Mouse (Mus musculus): ENCODE measurements around the gene Flnc. TPM values are rescaled to one million over a fixed set of nuclear protein-coding genes. Genes with fewer than 3 reads are reported as not detected.

Flnc gene
- polyA plus RNA-seq, 1 experiment from 2014 or later = 6.1 TPM

- H3K4me1 ChIP-seq (ENCODE audit: control insufficient read depth, insufficient read depth, low read length) = no peaks in the 10 kb centered on the region
- 81% methylated on average over 4 of the region's 4 CpGs for WGBS
- no peak overlapping the region for H3K27ac ChIP-seq (ENCODE audit: low read length)
Measured at GRCm38 (mm10) chr6:29494101-29494500, 61.0 kb downstream of the Flnc start.

DNA sequence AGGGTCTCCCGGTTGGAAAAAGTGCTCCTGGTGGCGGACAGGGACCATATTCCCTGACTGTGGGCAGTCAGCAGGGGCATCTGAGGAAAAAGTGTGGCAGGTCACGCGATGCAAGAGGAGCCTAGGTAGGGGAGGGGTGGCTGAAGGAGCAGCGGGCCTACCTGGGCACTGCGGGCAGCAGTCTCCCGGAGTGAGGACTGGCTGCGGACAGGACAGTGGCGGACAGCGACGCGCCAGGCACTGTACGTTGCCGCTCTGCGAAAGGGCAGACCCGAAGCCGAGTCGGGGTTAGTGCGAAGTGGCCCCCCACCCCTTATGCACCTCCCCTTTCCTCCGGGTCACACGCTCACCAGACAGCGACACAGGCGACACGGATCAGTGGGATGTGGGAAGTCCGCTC, 63.2 kb downstream of the Flnc start:
- WGBS = 27% methylated on average over 25 of the region's 25 CpGs
- Histone ChIP-seq H3K4me2 (ENCODE audit: low read depth, low read length) (no peak overlapping the region), H3K27ac (ENCODE audit: low read length) (no peak overlapping the region), H3K4me1 (ENCODE audit: control insufficient read depth, insufficient read depth, low read length) (no peaks in the 10 kb centered on the region), H3K9me3 (ENCODE audit: control insufficient read depth, low read length) (no peaks in the 10 kb centered on the region), H3K27me3 (replicated peaks; ENCODE audit: control insufficient read depth, insufficient read depth, low read length) (peaks cover 7% of the 10 kb centered on the region; the same call in 1 of the 2 replicates), H3K36me3 (ENCODE audit: control insufficient read depth, insufficient read depth, low read length) (no peaks in the 10 kb centered on the region), H3K4me3 (ENCODE audit: low read length) (no peak overlapping the region), H3K9ac (ENCODE audit: low read depth, low read length) (no peak overlapping the region)
- ATAC-seq = no peak

More at GRCm38 (mm10) chr6:29494101-29494500, 61.0 kb downstream of the Flnc start:
- H3K4me3 ChIP-seq (ENCODE audit: low read length) = no peak overlapping the region
- no peak overlapping the region for H3K4me2 ChIP-seq (ENCODE audit: low read depth, low read length)
- H3K36me3 ChIP-seq (ENCODE audit: control insufficient read depth, insufficient read depth, low read length) = no peaks in the 10 kb centered on the region
- no peak for ATAC-seq
- no peaks in the 10 kb centered on the region for H3K9me3 ChIP-seq (ENCODE audit: control insufficient read depth, low read length)
- no peak overlapping the region for H3K9ac ChIP-seq (ENCODE audit: low read depth, low read length)
- peaks cover 7% of the 10 kb centered on the region; the same call in 1 of the 2 replicates for H3K27me3 ChIP-seq (replicated peaks; ENCODE audit: control insufficient read depth, insufficient read depth, low read length)

DNA sequence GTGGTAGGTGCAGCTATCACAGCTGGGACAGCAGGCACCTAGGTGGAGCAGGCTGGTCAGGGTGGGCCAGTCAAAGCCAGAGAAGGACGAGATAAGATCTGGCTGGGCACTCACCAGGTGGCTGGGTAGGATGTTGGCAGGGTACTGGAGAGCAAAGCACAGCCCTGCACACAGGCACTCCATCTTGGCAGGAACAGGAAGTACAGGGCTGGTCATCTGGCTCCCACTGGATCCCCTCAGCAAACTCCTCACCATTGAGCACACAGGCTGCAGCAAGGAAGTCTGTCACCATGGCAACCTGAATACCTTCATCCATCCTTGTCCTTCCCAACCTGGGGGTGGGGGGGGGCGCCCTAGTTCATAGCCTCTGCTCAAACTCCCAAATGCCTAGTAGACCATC, 64.7 kb downstream of the Flnc start:
- Histone ChIP-seq H3K9me3 (ENCODE audit: control insufficient read depth, low read length) (no peaks in the 10 kb centered on the region), H3K4me1 (ENCODE audit: control insufficient read depth, insufficient read depth, low read length) (no peaks in the 10 kb centered on the region), H3K9ac (ENCODE audit: low read depth, low read length) (no peak overlapping the region), H3K4me3 (ENCODE audit: low read length) (no peak overlapping the region), H3K4me2 (ENCODE audit: low read depth, low read length) (no peak overlapping the region), H3K27ac (ENCODE audit: low read length) (no peak overlapping the region), H3K36me3 (ENCODE audit: control insufficient read depth, insufficient read depth, low read length) (no peaks in the 10 kb centered on the region), H3K27me3 (replicated peaks; ENCODE audit: control insufficient read depth, insufficient read depth, low read length) (peaks cover 7% of the 10 kb centered on the region; the same call in 1 of the 2 replicates)
- 37% methylated on average over 2 of the region's 2 CpGs for WGBS
- ATAC-seq = no peak

- no peak overlapping the region for H3K9ac ChIP-seq (ENCODE audit: low read depth, low read length)
Measured at GRCm38 (mm10) chr6:29500177-29500576, 67.1 kb downstream of the Flnc start.

GRCm38 (mm10) chr6:29500810-29501209, 67.8 kb downstream of the Flnc start:
- Histone ChIP-seq H3K4me2 (ENCODE audit: low read depth, low read length) (no peak overlapping the region), H3K9ac (ENCODE audit: low read depth, low read length) (no peak overlapping the region), H3K27me3 (replicated peaks; ENCODE audit: control insufficient read depth, insufficient read depth, low read length) (0 out of 2 replicates have a peak, but pooled peaks cover 7% of the 10 kb centered on the region), H3K9me3 (ENCODE audit: control insufficient read depth, low read length) (no peaks in the 10 kb centered on the region), H3K4me3 (ENCODE audit: low read length) (no peak overlapping the region), H3K27ac (ENCODE audit: low read length) (no peak overlapping the region), H3K36me3 (ENCODE audit: control insufficient read depth, insufficient read depth, low read length) (no peaks in the 10 kb centered on the region), H3K4me1 (ENCODE audit: control insufficient read depth, insufficient read depth, low read length) (no peaks in the 10 kb centered on the region)
- 87% methylated on average over 6 of the region's 6 CpGs for WGBS
- ATAC-seq = no peak

More at GRCm38 (mm10) chr6:29500177-29500576, 67.1 kb downstream of the Flnc start:
- H3K4me2 ChIP-seq (ENCODE audit: low read depth, low read length) = no peak overlapping the region
- 84% methylated on average over 7 of the region's 7 CpGs for WGBS
- no peak overlapping the region for H3K4me3 ChIP-seq (ENCODE audit: low read length)
- H3K27me3 ChIP-seq (replicated peaks; ENCODE audit: control insufficient read depth, insufficient read depth, low read length) = peaks cover 7% of the 10 kb centered on the region; the same call in 1 of the 2 replicates
- no peaks in the 10 kb centered on the region for H3K4me1 ChIP-seq (ENCODE audit: control insufficient read depth, insufficient read depth, low read length)
- H3K36me3 ChIP-seq (ENCODE audit: control insufficient read depth, insufficient read depth, low read length) = no peaks in the 10 kb centered on the region
- no peak for ATAC-seq
- no peak overlapping the region for H3K27ac ChIP-seq (ENCODE audit: low read length)
- H3K9me3 ChIP-seq (ENCODE audit: control insufficient read depth, low read length) = no peaks in the 10 kb centered on the region

GRCm38 (mm10) chr6:29501599-29501998, 68.5 kb downstream of the Flnc start:
- Histone ChIP-seq H3K36me3 (ENCODE audit: control insufficient read depth, insufficient read depth, low read length) (no peaks in the 10 kb centered on the region), H3K4me2 (ENCODE audit: low read depth, low read length) (no peak overlapping the region), H3K9ac (ENCODE audit: low read depth, low read length) (no peak overlapping the region), H3K9me3 (ENCODE audit: control insufficient read depth, low read length) (no peaks in the 10 kb centered on the region), H3K27me3 (replicated peaks; ENCODE audit: control insufficient read depth, insufficient read depth, low read length) (0 out of 2 replicates have a peak, but pooled peaks cover 2% of the 10 kb centered on the region), H3K4me3 (ENCODE audit: low read length) (no peak overlapping the region), H3K27ac (ENCODE audit: low read length) (no peak overlapping the region), H3K4me1 (ENCODE audit: control insufficient read depth, insufficient read depth, low read length) (peaks cover 7% of the 10 kb centered on the region; the same call in 1 of the 2 replicates)
- 91% methylated on average over 1 of the region's 1 CpGs for WGBS
- ATAC-seq = no peak

DNA sequence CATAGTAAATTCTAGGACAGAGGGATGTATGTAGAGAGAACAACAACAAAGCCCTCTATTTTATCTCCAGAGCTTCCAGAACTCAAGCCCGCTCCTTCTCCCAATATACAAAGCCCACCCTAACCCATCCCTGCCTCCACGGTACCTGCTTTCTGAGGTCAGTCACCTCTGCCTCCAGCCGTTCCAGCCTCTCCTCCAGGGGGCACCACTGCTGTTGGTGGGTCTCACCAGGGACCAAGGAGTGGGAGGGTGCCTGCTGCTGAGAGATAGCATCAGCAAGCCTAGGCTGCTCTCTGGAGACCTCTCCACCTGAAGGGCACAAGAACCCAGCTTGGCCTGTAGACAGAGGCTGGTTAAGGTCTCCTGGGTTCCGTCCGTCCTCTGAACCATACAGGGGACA, 72.4 kb downstream of the Flnc start:
- Histone ChIP-seq H3K36me3 (ENCODE audit: control insufficient read depth, insufficient read depth, low read length) (no peaks in the 10 kb centered on the region), H3K9ac (ENCODE audit: low read depth, low read length) (no peak overlapping the region), H3K4me3 (ENCODE audit: low read length) (no peak overlapping the region), H3K4me1 (ENCODE audit: control insufficient read depth, insufficient read depth, low read length) (peaks cover 24% of the 10 kb centered on the region), H3K4me2 (ENCODE audit: low read depth, low read length) (no peak overlapping the region), H3K27me3 (replicated peaks; ENCODE audit: control insufficient read depth, insufficient read depth, low read length) (peaks cover 3% of the 10 kb centered on the region; the same call in 1 of the 2 replicates), H3K27ac (ENCODE audit: low read length) (no peak overlapping the region), H3K9me3 (ENCODE audit: control insufficient read depth, low read length) (no peaks in the 10 kb centered on the region)
- WGBS = 94% methylated on average over 5 of the region's 5 CpGs
- no peak for ATAC-seq

- Histone ChIP-seq H3K4me2 (ENCODE audit: low read depth, low read length) (peak overlapping the region; percentile 74), H3K9me3 (ENCODE audit: control insufficient read depth, low read length) (no peaks in the 10 kb centered on the region), H3K27me3 (replicated peaks; ENCODE audit: control insufficient read depth, insufficient read depth, low read length) (peaks cover 3% of the 10 kb centered on the region; the same call in 1 of the 2 replicates), H3K9ac (ENCODE audit: low read depth, low read length) (peak overlapping the region; percentile 74), H3K4me3 (ENCODE audit: low read length) (peak overlapping the region; percentile 63), H3K4me1 (ENCODE audit: control insufficient read depth, insufficient read depth, low read length) (peaks cover 24% of the 10 kb centered on the region), H3K36me3 (ENCODE audit: control insufficient read depth, insufficient read depth, low read length) (no peaks in the 10 kb centered on the region), H3K27ac (ENCODE audit: low read length) (no peak overlapping the region)
- ATAC-seq = no peak
- WGBS = 25% methylated on average over 8 of the region's 8 CpGs
Measured at GRCm38 (mm10) chr6:29506834-29507233, 73.8 kb downstream of the Flnc start.

DNA sequence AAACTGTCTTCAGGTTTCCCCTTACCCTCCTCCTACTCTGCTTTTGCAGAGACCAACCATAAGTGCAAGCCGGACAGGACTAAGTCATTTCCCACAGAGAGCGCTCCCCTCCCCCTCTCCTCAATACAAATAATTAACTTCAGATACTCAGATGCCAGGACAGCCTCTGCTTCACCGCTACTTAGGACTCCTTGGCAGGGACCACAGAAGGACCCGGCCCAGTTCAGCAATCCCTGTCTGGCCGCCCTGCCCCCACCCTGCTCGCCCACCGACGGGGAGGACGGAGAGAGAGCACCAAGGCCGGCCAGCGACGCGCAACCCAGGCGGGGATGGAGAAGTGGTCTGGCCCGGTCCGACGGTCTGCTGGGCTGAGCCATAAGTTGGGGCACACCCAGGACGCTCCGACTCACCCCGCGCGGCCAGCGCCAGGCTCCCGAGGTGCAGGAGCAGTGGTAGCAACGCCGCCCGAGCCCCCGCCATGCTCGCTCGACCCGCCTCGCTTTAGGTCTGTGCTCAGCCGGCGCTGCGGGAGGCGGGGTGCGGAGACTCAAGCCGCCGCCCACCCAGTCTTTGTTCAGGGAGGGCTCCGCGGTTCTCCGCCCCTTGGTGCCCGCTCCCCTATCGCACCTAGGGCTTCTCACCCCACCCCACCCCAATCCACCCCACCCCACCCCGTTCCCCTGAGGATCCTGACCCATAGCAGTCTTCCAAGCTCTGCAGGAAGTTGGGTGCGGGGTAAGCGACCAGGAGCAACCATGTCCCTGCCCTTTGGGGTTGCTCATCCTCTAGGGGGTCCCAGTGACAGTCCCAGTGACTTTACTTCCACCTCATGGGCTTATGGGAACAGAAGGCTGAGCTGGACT, 74.6 kb downstream of the Flnc start, which contains the start of gene Kcp:
Kcp (minus strand) TSS at position 506 of the 863 bp plus-strand sequence.
- peak; percentile 54 for ATAC-seq
- Histone ChIP-seq H3K27me3 (replicated peaks; ENCODE audit: control insufficient read depth, insufficient read depth, low read length) (peaks cover 3% of the 10 kb centered on the region; the same call in 1 of the 2 replicates), H3K9me3 (ENCODE audit: control insufficient read depth, low read length) (no peaks in the 10 kb centered on the region), H3K27ac (ENCODE audit: low read length) (no peak within 1 kb of the TSS), H3K36me3 (ENCODE audit: control insufficient read depth, insufficient read depth, low read length) (no peaks in the 10 kb centered on the region), H3K9ac (ENCODE audit: low read depth, low read length) (peak within 1 kb of the TSS; percentile 74), H3K4me2 (ENCODE audit: low read depth, low read length) (peak within 1 kb of the TSS; percentile 74), H3K4me3 (ENCODE audit: low read length) (peak within 1 kb of the TSS; percentile 63), H3K4me1 (ENCODE audit: control insufficient read depth, insufficient read depth, low read length) (peaks cover 24% of the 10 kb centered on the region)
- WGBS = under 1% methylated on average over 47 of the region's 47 CpGs

Data from intestine, embryonic 16.5 days (tissue).